Mouse (Mus musculus) 416B (cell line): Measurements from ENCODE around the gene Mfsd9.
A peak's percentile ranks its signal among the peaks of the same experiment; 100 is the strongest.

Experiments
- DNase-seq: peaks from one replicate; pipeline ENCODE4 v3.0.0; 2011; ENCODE audit warnings: low read depth

Mfsd9 gene

GRCm38 (mm10) chr1:40783450-40783849, 7.0 kb downstream of the Mfsd9 start:
- no peak for DNase-seq

GRCm38 (mm10) chr1:40776763-40777162, 13.7 kb downstream of the Mfsd9 start:
- DNase-seq: no peak

GRCm38 (mm10) chr1:40776102-40776501, 14.4 kb downstream of the Mfsd9 start:
- no peak for DNase-seq

GRCm38 (mm10) chr1:40774040-40774439, 16.4 kb downstream of the Mfsd9 start:
- DNase-seq: no peak

- no peak for DNase-seq
These were observed 17.3 kb downstream of the Mfsd9 start for GRCm38 (mm10) chr1:40773234-40773633.

GRCm38 (mm10) chr1:40771196-40771970, 19.1 kb downstream of the Mfsd9 start:
- DNase-seq: no peak

- no peak for DNase-seq
These were observed 21.1 kb downstream of the Mfsd9 start for GRCm38 (mm10) chr1:40769331-40769894.

GRCm38 (mm10) chr1:40768606-40769005, 21.9 kb downstream of the Mfsd9 start:
- DNase-seq: peak; percentile 57

- no peak for DNase-seq
These were observed 22.9 kb downstream of the Mfsd9 start for GRCm38 (mm10) chr1:40767588-40767987.

GRCm38 (mm10) chr1:40765521-40765920, 25.0 kb downstream of the Mfsd9 start:
- DNase-seq: no peak

- no peak for DNase-seq
These were observed 25.7 kb downstream of the Mfsd9 start for GRCm38 (mm10) chr1:40764701-40765275.

- no peak for DNase-seq
These were observed 26.4 kb downstream of the Mfsd9 start for GRCm38 (mm10) chr1:40764042-40764441.

GRCm38 (mm10) chr1:40759751-40760445, 30.6 kb downstream of the Mfsd9 start:
- DNase-seq: no peak

- peak; percentile 20 for DNase-seq
These were observed 44.4 kb downstream of the Mfsd9 start for GRCm38 (mm10) chr1:40746089-40746488.

GRCm38 (mm10) chr1:40740739-40741138, 49.7 kb downstream of the Mfsd9 start:
- DNase-seq: no peak

GRCm38 (mm10) chr1:40738246-40738645, 52.2 kb downstream of the Mfsd9 start:
- peak; percentile 66 for DNase-seq

GRCm38 (mm10) chr1:40737671-40738070, 52.8 kb downstream of the Mfsd9 start:
- no peak for DNase-seq

- DNase-seq: no peak
These were observed 61.9 kb downstream of the Mfsd9 start for GRCm38 (mm10) chr1:40728636-40729035.

- DNase-seq: no peak
These were observed 63.1 kb downstream of the Mfsd9 start for GRCm38 (mm10) chr1:40727404-40727803.

GRCm38 (mm10) chr1:40726051-40726450, 64.4 kb downstream of the Mfsd9 start:
- DNase-seq: no peak
